Mouse (Mus musculus) lung, adult 2 months (tissue): ENCODE results near the gene Sulf2.

Source experiments
- CTCF ChIP-seq: fragments of 200-500 bp; IDR thresholded peaks from 2 replicates; pipeline ENCODE4 v1.5.1; 2011; ENCODE audit warnings: mild to moderate bottlenecking, low read length, control low read depth; ENCODE audit not compliant: insufficient read depth
- POLR2A ChIP-seq: fragments of 200-500 bp; IDR thresholded peaks from 2 replicates; pipeline ENCODE4 v1.6.1; 2011; ENCODE audit warnings: low read depth, mild to moderate bottlenecking, control low read depth, low read length, borderline replicate concordance; ENCODE audit errors: extremely low read depth

- TF ChIP-seq POLR2A (no peak), CTCF (no peak)
Observed at GRCm38 (mm10) chr2:166190816-166191215, 35.4 kb upstream of the Sulf2 start.
